Mouse (Mus musculus): ENCODE results near the gene Tenm3. TPM values are rescaled to one million over a fixed set of nuclear protein-coding genes. Genes with fewer than 3 reads are reported as not detected.
"Not testable (repeated sequence)": the region's sequence is repeated elsewhere in the genome, so short reads cannot be mapped to it uniquely, and the experiment has no call there.

Gene Tenm3
- total RNA-seq, 1 experiment from 2014 or later = not detected

DNA sequence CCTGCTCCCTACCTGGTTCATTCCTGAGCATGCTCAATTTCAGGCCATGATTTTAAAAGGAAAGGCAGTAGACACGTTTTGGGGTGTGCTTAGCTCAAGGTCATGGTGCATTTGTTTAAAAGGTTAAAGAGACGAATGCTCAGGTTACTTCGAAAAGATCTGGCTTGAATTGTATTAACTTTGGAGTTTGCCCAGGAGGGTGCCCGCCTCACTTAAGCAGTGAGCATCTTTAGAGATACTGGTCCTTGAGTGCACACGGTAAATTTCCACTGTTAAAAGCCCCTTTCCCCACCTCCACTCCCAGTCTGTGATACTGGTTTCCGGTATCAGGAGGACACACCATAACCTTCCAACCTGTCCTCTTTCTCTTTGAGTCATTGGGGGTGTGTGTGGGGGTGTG, 629.4 kb downstream of the Tenm3 start:
- no peak for ATAC-seq (ENCODE audit: extremely low read depth, insufficient number of reproducible peaks, low FRiP score, poor library complexity, severe bottlenecking)

DNA sequence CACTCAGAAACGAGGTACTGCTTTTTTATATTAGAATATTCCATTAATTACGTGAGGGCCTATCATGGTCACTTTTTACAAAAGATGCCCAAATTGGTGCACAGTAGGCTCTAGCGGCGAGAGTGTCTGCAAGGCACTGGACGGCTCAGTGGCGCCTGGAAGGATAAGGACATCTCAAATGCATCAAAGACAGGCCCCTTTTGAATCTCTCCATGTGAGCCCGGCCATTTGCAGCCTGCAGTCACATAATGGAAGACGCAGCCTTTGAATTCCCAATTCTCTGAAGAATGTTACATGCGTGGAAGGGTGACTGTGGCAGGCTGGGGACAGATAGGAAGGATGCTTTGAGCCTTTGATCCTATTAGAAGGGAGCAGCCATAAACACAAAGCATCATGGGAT, 631.8 kb downstream of the Tenm3 start:
- no peak for ATAC-seq (ENCODE audit: extremely low read depth, insufficient number of reproducible peaks, low FRiP score, poor library complexity, severe bottlenecking)

DNA sequence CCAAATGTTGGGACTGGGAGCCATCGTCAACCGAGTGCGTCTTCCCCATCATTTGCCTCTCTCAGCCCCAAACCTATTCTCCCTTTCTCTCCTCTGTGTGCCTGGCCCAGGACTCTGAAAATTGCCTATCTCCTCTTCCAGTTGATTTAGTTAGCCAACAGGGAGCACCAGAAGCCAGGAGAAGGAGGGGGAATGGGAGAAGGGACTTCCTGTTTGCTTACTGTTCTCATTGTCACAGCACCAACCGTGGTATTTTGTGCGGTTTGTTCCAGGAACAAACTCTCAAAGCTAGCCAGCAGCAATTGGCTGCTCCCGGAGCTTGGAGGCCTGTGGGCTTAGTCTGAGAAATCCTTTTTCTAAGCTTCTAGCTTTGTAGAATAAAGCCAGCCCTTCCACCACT, 636.2 kb downstream of the Tenm3 start:
- ATAC-seq (ENCODE audit: extremely low read depth, insufficient number of reproducible peaks, low FRiP score, poor library complexity, severe bottlenecking) = no peak

DNA sequence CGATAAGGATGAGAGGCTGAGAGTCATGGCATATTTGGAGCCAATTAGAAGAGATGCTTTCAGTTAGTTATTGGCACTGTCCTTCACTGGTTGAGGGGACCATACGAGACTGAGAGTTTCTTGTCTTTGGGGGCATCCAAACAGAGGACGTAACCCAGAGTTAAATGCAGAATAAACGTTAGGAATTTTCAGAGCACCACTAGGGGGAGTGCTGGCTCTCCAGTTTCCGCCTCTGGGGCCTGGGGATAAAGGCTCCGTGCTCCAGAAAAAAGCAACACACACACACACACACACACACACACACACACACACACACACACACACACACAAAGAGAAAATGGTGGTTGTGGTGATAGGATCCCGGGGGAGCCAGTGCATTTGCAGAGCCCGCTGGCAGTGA, 636.8 kb downstream of the Tenm3 start:
- ATAC-seq (ENCODE audit: extremely low read depth, insufficient number of reproducible peaks, low FRiP score, poor library complexity, severe bottlenecking) = no peak

DNA sequence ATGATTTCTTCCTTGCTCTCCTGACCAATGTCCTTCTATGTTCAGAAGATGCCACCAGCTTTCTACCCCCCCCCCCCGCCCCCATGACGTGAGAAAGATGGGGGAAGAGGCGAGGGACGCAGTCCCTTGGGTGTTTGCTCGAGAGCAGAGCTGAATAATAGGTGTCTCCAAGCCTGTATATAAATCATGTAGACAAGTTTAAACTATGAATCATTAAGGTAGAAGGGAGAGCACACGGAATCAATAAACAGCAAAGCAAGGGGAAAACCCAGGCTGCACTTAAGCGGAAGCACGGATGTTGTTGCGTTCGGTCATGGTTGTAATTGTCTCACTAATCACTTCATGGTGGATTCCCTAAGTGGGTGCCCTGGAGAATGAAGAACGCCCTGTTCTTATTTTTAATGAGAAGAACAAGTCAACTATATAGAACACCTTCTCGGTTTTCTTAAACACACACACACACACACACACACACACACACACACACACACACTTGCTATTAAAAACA, 638.9 kb downstream of the Tenm3 start:
- no peak for ATAC-seq (ENCODE audit: extremely low read depth, insufficient number of reproducible peaks, low FRiP score, poor library complexity, severe bottlenecking)

DNA sequence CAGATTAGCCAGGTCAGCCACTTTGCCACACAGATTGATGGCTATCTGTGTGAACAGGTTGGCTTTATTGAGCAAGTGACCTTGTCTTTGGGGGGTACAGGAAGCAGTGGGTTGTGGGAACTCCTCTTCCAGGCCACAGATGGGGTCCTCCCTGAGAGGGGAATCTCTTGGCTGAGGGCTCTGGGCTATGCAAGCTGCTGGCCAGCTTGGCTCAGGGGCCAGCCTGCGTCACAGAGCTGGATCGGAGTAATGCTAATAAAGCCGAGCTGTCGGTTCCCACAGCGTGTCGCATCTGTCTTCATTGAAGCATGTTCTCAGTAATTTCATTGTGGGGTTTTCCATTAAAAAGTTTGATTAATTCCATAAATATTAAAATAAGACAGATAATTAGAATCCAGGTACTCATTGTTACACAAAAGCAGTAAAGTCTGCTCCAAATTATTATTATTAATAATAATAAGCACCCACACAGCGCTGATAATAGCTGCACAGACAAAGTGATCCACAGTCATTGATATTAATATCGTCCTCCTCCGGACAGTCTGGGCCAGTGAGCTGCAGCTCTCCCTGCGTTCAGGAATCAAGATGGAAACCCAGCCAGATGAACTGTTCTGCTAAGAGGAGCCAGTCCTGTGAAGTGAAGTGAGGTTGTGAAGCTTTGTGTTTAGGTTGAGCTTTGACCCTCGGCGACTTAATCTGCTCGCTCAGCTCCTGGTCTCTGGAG, 639.5 kb downstream of the Tenm3 start:
- ATAC-seq (ENCODE audit: extremely low read depth, insufficient number of reproducible peaks, low FRiP score, poor library complexity, severe bottlenecking) = no peak

DNA sequence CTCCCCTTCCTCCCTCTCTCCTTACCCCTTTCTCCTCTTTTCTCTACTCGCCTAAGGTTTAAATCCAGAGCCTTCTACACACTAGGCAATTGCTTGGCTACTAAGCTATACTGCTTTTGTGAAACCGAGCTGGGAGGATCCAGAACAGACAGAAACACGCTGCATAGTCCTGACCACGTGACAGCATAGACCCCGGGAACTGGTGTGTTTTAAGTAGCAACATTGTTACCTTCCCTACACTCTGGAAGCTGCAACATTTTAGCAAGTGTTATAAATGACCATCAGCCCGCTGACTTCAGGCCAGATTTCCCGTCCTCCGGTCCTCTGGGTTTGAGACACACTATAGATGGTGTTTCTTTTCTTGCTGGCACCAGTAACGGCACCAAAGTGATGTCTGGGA, 640.1 kb downstream of the Tenm3 start:
- ATAC-seq (ENCODE audit: extremely low read depth, insufficient number of reproducible peaks, low FRiP score, poor library complexity, severe bottlenecking) = no peak

DNA sequence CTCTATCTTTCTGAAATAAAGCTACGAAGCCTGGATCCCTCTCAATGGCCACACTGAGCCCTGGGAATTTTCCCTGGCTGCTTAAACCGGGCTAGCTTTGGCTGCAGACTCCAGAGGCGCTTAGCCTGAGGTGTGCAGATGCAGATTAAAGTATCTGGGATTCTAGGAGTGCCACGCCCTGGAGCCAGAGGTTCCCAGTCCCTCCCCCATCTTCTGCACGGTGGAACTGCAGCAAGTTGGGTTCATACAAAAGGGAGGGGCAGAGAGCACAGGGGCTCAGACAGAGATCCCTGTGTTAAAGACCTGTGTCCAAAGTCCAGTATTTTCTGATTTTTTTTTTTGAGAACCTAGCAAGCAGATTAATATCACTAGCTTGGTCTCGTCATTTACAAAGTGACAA, 640.6 kb downstream of the Tenm3 start:
- ATAC-seq (ENCODE audit: extremely low read depth, insufficient number of reproducible peaks, low FRiP score, poor library complexity, severe bottlenecking) = no peak

DNA sequence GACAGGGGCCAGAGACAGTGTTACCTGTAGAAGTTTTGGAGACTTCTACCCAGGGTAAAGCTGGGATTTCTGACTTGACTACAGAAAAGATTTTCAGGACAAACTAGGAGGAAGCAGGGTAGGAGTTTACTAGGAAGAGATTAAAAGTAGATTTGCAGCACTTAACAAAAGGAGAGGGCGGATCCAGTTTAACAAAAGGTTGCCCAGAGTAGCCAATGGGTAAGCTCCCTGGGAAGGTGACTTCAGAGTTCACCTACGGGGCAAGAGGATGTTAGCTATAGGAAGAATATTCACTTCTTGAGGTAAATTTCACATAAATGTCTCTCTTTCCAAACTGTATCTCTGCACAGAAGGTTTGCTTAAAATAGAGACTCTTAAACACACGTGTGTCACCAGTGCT, 641.1 kb downstream of the Tenm3 start:
- ATAC-seq (ENCODE audit: extremely low read depth, insufficient number of reproducible peaks, low FRiP score, poor library complexity, severe bottlenecking) = no peak

DNA sequence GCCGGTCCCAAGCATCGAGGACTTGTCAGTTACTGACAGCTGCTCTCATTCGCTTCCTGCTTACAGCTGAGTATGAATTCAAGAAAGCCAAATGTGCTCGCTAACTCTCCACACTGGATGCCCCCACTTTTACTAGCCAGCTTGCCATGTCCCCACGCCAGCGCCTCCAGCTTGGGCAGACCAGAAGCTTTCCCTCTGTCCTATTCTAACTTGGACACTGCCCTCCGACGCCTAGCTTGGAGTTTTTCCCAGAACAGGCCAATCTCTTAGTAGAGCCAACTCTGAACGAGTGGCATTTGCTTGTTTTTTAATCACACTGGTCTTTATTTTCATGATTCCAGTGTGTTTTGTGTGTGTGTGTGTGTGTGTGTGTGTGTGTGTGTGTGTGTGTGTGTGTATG, 644.6 kb downstream of the Tenm3 start:
- ATAC-seq (ENCODE audit: extremely low read depth, insufficient number of reproducible peaks, low FRiP score, poor library complexity, severe bottlenecking) = no peak

DNA sequence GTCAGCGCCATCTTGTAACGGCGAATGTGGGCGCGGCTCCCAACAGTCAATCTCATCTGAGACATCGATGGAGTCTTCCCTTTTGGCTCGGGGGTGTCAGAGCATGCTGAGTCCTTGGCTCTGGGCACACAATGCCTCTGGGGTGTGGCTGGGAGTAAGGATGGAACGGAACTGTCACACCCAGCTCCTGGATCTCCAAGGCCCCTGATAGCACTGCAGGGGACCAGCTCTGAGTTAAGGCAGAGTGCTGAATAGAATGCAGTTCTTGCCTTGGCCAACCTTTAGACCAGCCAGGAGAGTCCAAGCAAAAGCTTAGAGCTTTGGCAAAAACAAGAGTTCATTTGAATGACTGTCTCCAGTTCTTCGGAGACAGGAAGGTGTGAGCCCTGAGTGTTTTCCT, 647.8 kb downstream of the Tenm3 start:
- no peak for ATAC-seq (ENCODE audit: extremely low read depth, insufficient number of reproducible peaks, low FRiP score, poor library complexity, severe bottlenecking)

DNA sequence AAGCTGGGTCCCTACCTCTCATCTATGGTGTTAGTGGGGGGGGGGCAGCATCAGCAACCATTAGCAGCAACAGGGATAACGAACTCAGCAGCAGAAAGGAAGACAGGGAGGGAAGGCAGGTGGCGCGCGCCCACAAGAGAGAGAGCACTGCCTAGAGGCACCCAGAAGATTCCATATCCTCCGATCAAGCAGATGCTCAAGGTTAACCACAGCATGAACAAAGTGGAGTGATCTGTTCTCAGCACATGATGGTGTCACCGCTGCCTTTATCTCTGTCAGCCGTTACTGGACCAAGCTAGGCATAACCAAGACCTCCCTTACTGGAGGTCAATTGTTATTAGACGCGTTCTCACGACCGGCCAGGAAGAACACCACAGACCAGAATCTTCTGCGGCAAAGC, 655.2 kb downstream of the Tenm3 start:
- no peak for ATAC-seq (ENCODE audit: extremely low read depth, insufficient number of reproducible peaks, low FRiP score, poor library complexity, severe bottlenecking)

DNA sequence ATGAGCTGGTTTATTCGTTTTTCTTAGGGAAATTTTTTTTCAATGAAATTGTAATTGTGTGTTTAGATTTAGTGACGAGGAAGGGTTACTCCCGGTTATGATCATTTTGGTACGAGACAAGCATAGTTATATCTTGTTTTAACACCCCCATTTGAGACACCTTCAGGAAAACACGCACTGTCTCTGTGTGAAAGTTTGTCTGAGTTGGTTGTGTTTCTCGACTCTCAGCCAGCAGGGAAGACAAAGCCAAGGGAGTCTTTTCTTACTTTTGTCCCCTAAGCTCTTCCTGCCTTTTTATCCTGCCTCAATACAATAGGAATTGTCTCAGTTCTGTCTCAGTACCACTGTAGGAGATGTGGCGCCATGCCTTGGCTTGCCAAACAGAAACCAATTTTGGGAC, 660.0 kb downstream of the Tenm3 start:
- ATAC-seq (ENCODE audit: extremely low read depth, insufficient number of reproducible peaks, low FRiP score, poor library complexity, severe bottlenecking) = no peak

DNA sequence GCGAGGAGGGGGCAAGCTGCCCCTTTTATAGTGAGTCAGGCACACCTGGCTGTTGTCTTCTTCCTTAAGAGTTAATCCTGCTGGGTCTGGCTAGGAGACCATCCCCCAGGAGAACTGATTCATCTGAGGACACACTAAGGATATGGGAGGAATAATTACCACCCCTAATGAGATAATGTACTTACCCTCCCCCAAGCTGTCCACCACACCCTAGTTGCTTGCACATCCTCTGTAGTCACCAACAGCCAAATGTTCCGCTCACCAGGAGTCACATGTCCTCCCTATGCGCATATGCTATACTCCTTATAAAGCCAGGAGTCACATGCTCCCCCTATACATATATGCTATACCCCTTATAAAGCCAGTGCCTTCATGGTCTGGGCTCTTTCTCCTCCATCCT, 662.8 kb downstream of the Tenm3 start:
- ATAC-seq (ENCODE audit: extremely low read depth, insufficient number of reproducible peaks, low FRiP score, poor library complexity, severe bottlenecking) = no peak

DNA sequence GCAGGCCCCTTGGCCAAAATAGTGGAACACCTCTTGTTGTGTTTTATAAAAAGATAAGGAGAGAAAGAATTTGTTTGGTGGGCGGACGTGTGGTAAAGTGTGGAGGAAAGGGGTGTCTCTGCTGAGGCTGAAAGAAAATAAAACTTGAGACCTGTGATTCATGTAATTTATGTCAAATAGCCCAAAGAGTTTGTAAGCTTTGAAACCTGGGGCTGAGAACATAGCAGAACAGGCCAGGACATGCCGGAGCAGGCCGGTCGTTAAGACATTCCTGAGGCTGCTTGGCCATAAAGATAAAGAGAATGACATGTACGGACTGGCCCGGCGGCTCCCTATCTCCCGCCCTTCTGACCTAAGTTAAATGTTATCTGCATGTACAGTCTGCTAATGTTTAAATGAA, 663.6 kb downstream of the Tenm3 start:
- not testable (repeated sequence) for ATAC-seq (ENCODE audit: extremely low read depth, insufficient number of reproducible peaks, low FRiP score, poor library complexity, severe bottlenecking)

DNA sequence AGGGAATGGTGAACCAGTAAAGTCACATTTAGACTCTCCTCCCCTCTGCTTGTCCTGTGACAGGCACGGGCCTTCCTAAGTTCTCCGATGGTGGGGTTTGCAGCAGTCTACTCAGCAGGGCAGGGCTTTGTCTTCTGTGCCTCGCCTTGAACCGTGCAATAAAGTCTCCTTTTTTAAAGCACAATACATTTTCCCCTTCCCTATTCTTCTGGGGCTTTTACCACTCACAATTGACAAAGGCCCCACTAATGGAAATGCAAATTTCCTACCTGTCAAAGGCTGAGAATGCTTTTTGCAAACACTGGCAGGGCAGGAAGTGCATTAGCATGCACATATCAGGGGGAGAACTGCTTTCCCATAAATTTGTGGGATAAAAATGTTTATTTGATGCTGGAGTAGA, 664.8 kb downstream of the Tenm3 start:
- no peak for ATAC-seq (ENCODE audit: extremely low read depth, insufficient number of reproducible peaks, low FRiP score, poor library complexity, severe bottlenecking)

DNA sequence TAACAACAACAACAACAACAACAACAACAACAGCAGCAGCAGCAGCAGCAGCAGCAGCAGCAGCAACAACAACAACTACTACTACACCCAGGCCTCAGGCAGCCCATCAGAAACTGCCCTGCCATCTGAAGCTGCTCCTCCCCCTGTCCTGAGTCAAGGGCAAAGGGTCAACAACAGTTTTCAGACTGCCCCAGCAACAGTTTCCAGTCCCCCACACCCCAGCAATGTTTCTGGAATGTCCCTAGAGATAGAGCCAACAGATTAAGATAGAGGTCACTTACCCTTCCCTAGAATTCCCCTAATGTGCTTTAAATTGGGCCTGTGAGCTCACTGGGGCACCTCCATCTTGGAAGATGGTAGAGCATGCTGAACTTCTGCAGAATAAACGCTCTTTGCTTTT, 665.9 kb downstream of the Tenm3 start:
- no peak for ATAC-seq (ENCODE audit: extremely low read depth, insufficient number of reproducible peaks, low FRiP score, poor library complexity, severe bottlenecking)
